Mouse (Mus musculus) ovary, adult 18-20 months (tissue): ENCODE results near the gene Tbc1d7.

Source experiments
- DNase-seq: peaks from one replicate; pipeline ENCODE4 v3.0.0; 2022; ENCODE audit warnings: low spot score, mixed read lengths

Gene Tbc1d7

GRCm38 (mm10) chr13:43171020-43171710 lies at the start of gene Tbc1d7:
TSS of gene Tbc1d7 (minus strand) at chr13:43171501.
- peak; percentile 96 for DNase-seq

- DNase-seq, result no peak
Observed at GRCm38 (mm10) chr13:43220635-43221034, 49.3 kb upstream of the Tbc1d7 start.

- no peak for DNase-seq
Observed at GRCm38 (mm10) chr13:43218764-43219163, 47.5 kb upstream of the Tbc1d7 start.

GRCm38 (mm10) chr13:43218284-43218683 lies 47.0 kb upstream of the Tbc1d7 start:
- no peak for DNase-seq

GRCm38 (mm10) chr13:43217686-43218085 lies 46.4 kb upstream of the Tbc1d7 start:
- DNase-seq, result no peak

- no peak for DNase-seq
Observed at GRCm38 (mm10) chr13:43217059-43217458, 45.8 kb upstream of the Tbc1d7 start.

- no peak for DNase-seq
Observed at GRCm38 (mm10) chr13:43215994-43216706, 44.8 kb upstream of the Tbc1d7 start.

- DNase-seq, result no peak
Observed at GRCm38 (mm10) chr13:43215144-43215993, 44.1 kb upstream of the Tbc1d7 start.

- DNase-seq, result peak; percentile 44
Observed at GRCm38 (mm10) chr13:43212338-43212737, 41.0 kb upstream of the Tbc1d7 start.

GRCm38 (mm10) chr13:43210956-43211355 lies 39.7 kb upstream of the Tbc1d7 start:
- no peak for DNase-seq

GRCm38 (mm10) chr13:43209560-43209959 lies 38.3 kb upstream of the Tbc1d7 start:
- no peak for DNase-seq

- no peak for DNase-seq
Observed at GRCm38 (mm10) chr13:43208914-43209439, 37.7 kb upstream of the Tbc1d7 start.

GRCm38 (mm10) chr13:43206118-43206683 lies 34.9 kb upstream of the Tbc1d7 start:
- DNase-seq, result no peak

- DNase-seq, result no peak
Observed at GRCm38 (mm10) chr13:43203641-43204040, 32.3 kb upstream of the Tbc1d7 start.

- no peak for DNase-seq
Observed at GRCm38 (mm10) chr13:43203234-43203633, 31.9 kb upstream of the Tbc1d7 start.

- DNase-seq, result no peak
Observed at GRCm38 (mm10) chr13:43202351-43202750, 31.1 kb upstream of the Tbc1d7 start.

GRCm38 (mm10) chr13:43201033-43201432 lies 29.7 kb upstream of the Tbc1d7 start:
- no peak for DNase-seq

- DNase-seq, result no peak
Observed at GRCm38 (mm10) chr13:43200473-43200872, 29.2 kb upstream of the Tbc1d7 start.

GRCm38 (mm10) chr13:43199749-43200148 lies 28.4 kb upstream of the Tbc1d7 start:
- DNase-seq, result no peak

- no peak for DNase-seq
Observed at GRCm38 (mm10) chr13:43199282-43199681, 28.0 kb upstream of the Tbc1d7 start.

- DNase-seq, result no peak
Observed at GRCm38 (mm10) chr13:43197187-43197586, 25.9 kb upstream of the Tbc1d7 start.

GRCm38 (mm10) chr13:43196000-43196399 lies 24.7 kb upstream of the Tbc1d7 start:
- peak; percentile 57 for DNase-seq
